Mouse (Mus musculus) heart, adult 11 months (tissue): ENCODE results near the gene Btg1.
A peak's percentile ranks its signal among the peaks of the same experiment; 100 is the strongest.

ENCODE experiments used
- DNase-seq: peaks from one replicate; pipeline ENCODE4 v3.0.0; 2022

The Btg1 gene

DNA sequence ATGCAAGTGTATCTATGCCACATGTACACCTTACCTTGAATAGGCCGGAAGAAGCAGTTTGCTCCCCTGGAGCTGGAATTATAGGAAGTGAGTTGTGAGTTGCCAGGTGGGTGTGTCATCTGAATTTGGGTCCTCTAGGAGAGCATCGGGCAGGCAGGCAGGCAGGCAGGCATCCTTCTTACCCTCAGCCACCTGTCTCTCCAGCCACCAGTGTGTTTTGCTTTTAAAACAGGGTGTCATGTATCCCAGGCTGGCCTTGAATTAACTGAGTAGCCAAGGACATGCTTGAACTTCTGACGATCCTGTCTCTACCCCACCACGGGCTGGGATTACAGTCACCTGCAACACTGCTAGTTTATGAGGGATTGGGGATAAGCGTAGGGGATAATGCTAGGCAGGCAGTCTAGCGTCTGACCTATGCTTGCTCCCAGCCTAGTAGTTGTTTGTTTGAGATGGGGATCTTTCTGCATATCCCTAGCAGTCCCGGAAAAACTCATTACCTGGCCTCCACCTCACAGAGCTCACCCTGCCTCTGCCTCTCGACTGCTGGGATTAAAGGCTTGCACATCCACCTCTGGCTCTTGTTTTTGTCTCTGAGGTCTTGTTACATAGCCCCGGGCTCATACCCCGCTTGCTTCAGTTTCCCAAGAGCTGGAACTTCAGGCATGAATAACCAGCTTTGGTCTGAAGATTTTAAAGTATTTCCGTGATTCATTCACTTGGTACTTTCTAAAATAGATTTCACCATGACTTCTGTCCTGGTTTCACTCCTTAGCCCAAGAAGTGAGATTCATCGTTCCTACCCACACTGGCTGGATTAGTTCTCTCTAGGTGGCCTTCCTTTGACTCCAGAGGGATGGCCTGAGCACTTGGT is 15.7 kb downstream of the Btg1 start:
- DNase-seq, result no peak

DNA sequence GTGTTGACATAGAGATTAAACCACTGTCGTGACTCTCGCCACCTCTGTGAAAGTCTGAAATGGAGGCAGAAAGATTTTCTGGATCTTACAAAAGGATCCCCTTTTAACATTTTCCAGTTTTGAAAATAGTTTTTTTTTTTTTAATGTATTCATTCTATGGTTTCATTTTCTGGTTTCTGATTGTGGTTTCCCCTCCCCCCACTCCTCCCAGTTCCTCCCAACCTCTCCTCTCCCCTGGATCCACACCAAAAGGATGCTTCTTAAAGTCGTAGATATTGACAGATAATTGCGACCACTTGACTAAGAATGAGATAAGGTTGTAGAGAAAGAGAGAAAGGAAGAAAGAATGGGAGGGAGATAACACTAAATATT is 16.3 kb downstream of the Btg1 start:
- no peak for DNase-seq

DNA sequence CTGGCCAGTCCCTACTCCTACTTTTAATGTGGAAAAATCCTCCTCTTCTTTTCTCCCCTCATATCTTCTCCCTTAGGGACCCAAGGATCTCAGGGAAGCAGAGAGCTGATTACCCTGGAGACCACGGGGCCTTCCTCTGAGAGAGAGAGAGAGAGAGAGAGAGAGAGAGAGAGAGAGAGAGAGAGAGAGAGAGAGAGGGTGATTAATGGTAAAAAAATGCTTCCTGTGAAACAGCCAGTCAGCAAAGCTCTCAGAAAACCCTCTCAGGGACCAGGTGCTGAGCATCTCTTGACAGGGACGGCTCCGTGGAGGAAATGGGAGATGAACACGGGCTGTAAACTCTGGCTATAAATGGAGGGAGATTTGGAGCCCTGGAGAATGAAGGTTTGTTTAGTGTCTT is 18.7 kb downstream of the Btg1 start:
- DNase-seq, result no peak

DNA sequence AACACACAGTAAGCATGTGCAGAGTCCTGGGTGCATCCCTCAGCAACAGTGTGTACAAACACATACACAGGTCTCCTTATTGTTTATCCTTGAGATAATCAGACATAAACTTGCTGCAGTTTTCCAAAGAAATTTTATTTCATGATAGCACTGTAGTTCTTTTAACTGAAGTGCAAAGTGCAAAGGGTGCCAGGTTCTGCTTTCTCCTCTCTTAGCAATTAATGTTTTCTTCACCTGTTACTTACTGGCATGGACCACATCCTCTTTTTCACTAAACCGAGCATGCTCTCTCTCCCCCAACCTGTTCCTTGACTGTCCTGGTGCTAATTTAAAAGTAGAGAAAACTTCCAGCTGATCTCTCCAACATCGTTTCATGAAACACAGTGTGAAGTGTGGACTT is 21.7 kb downstream of the Btg1 start:
- DNase-seq, result no peak

DNA sequence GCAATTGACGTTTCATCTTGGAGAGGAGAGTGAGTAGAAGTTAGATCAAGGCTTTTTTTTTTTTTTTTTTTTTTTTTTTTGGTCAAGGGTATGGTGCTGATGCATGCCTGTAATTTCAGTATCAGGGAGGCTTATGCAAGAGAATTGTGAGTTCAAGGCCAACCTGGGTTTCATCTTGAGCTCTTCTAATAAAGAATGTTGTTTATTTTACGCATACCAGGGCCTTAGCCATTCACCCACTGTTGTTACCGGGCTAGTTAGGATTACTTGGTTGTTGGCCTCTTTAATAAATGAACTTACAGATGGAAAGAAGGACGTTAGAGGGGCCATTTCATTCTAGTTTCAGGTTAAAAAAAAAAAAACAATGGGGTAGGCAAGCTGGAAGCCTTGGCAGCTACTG is 25.2 kb downstream of the Btg1 start:
- DNase-seq, result no peak

DNA sequence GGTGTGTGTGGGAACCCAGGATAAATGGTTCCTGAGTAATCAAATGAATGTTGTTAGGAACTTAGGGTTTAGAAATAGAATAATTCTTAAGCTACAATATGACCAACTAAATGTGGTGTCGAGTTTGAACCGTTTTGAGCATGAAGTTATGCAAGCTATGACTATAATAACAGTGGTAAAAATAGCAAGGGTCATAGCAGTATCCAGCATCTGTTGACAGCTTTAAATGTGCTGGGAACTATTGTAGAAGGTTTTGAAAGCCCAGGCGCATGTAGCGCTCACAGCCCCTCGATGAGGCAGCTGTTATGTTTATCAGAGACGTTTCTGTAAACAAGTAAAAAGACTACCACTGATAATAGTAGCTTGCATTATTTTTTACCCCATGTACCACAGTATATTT is 25.9 kb downstream of the Btg1 start:
- DNase-seq, result peak; percentile 87

DNA sequence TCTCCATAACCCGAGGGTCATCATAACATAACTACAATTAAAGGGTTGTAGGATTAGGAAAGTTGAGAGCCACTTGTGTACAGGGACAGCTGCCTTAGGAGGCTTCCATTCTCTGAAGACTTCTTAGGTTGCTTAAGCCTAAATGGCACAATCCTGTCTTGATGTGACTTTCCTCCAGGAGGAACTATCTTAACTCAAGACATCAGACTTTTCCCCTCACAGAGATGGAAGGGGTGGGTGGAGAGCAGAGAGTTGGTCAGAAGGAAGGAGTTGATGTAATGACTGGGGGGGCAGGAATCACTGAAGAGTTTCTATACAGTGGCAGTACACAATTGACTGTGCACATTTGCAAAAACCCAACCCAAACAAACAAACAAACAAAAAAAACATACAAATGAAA is 28.4 kb downstream of the Btg1 start:
- no peak for DNase-seq

DNA sequence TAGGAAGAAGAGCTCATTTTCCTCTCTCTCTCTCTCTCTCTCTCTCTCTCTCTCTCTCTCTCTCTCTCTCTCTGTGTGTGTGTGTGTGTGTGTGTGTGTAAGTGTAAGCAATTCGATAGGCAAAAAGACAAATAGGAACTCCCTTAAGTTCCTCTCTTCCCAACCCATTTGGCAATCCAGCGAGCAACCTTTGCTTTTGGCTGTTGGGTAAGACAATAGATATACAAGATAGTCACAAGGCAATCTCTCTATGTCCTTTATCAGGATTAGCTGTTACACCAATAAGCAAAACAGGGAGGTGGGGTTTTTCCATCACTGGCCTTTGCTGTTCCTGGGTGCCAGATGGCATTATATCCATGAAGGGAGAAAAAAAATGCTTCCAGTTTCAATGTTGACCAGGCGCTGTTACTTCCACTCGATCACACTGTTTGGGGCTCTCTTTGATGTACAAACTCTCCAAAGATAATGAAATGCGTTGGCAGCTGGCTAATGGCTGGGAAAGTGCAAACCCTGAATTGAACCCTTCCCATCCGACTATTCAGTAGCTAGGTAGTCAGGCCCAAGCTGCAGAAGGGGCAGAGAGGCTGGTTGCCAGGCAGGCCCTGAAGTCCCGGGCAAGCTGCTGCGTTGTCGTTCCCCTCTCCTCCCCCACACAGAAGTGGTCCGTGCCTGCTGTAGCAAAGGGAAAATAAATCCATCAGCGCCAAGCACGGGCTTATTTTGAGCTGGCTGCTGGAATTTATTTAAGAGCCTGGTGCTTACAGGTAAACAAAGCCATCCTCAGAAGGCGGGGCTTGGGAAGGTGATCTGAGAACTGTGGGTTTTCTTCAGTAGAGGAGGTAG is 29.4 kb downstream of the Btg1 start:
- peak; percentile 87 for DNase-seq

DNA sequence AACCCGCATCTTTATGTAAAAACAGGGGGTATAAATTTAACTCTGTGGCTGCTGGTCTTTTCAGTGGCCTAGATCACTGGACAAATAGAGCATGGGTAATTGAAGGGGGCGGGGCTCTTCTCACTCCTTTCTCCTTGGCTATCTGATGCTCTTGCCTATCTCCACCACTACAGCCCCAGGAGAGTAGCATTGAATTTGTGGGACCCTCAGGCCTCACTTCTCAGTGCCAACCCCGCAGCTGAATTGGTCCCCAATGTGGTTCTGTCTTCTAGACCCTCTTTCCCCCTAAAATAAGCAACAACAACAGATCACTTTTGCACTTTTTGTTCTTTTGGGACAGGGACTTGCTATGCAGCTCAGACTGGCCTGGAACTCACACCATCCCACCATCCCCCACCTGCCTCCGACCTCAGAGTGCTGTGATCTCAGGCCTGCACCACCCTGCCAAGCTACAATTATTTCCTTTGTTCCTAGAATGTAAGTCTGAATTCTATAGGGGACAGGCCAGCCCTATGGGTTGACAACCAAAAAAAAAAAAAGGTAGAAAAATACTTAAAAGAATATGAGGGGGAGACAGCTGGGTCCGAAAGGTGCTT is 30.2 kb downstream of the Btg1 start:
- peak; percentile 49 for DNase-seq

DNA sequence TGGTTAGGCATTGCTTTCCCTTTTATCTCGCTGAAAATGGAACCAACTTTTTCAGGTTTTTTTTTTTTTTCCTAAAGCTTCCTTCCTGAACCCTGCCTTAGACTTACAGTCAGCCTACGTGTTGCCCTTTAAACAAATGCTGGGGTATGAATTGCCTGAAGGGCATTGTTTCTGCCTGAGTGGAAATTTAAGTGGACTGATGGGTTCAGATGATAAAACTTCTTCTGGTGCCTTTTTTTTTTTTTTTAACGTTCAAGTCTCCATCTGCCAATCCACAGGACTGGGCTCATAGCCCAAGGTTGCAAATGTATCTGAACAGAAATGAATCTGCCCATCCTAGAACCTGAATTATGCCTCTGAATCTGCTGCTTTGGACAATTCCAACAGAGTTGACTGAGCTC is 31.4 kb downstream of the Btg1 start:
- DNase-seq, result peak; percentile 34

DNA sequence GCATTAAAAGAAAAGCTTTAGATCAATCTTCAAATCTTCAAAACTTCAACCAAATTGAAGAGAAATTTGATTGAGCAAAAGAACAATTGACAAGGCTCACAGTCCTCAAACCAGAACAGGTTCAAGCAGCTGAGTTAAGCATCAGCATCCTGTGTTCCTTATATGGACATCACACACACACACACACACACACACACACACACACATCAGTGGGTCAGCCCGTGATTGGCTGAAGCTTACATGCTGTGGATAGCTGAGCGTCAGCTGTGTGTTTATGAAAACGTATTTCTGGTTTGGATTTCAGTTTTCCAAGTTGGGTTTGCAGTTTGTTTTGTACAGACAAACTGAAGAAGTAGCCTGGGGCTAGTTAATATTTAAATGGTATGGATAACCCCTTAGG is 32.7 kb downstream of the Btg1 start:
- no peak for DNase-seq

DNA sequence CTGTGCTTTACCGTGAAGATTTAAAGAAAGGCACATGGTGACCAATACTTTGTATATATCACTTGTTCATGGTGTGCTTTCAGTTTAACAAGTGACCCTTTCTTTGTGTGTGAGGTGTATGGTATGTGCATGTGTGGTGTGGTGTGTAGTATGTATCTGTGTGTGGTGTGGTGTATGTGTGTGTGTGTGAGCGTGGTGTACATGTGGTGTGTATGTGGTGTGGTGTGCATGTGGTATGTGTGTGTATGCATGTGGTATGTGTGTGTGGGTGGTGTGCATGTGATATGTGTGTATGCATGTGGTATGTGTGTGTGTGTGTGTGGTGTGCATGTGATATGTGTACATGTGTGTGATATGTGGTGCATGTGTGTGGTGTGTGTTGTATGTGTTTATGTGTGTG is 35.6 kb downstream of the Btg1 start:
- no peak for DNase-seq

DNA sequence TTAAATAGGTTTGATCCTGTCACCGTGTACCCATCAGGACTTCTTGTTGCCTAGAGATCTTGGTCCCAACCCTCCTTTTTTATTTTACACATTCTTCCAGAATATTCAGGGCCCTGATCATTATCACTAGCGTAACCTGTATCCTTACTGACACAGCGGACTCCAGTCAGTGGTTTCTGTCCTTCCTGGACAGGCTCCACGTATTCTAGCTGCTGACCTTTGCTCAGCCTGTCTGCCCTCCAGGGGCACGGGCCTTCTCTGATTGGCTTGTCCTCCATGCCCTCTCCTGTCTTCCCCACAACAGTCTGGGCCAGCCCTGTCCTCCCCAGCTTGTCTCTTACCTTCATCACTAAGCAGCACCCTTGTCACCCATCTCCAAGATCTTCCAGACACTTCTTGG is 36.2 kb downstream of the Btg1 start:
- no peak for DNase-seq

DNA sequence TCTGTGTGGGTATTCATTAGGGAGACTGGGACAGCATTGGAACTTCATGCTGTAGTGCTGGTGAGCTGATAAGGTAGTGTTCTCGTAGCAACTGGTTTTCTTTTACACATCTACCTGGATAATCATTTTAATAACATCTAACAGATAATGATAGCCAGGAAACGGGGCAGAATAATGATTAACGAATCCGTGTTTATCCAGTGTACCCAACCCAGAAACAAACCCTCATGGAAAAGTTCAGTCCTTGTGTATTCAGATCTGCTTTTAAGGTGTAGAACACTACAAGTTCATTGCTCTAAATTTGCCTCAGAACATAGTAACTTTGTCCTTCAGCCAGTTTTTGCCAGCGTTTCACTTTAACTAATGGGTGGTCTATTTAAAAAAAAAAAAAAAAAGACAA is 37.3 kb downstream of the Btg1 start:
- no peak for DNase-seq

DNA sequence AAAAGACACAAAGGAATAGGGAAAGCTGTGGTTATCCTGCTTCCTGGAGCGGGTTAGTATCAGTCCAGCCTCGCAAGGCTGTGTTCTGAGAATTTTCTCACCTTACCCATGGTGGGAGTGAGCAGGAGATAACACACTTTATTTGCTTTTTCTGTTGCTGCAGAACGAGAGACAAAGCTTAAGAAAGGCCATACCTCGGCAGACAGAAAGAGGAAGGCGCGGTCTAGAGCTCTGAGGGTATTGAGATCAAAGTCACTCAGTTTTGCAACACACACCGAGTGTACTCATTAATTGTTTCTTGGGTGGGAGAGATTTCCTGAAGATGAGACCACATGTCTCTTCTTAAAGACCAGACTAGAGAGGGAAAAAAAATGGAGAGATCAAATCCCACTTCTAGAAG is 37.8 kb downstream of the Btg1 start:
- DNase-seq, result no peak

DNA sequence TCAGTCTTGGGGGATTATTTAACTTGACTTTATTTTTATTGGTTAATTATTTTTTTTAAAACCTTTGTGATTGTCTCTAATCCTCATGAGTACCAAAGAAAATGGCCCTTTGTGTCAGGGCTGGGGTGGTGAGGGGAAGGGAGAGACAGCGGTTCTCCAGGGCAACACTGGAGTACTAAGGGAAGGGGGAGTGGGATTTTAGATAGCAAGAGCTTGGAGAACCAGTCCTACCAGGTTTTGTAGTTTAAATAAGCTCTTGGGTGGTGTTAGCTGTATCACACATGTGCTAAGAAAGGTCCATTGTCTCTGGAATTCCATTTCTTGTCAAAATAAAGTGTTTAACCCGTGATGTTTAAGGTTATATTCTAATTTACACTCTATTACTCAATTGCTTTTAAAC is 38.3 kb downstream of the Btg1 start:
- DNase-seq, result no peak

DNA sequence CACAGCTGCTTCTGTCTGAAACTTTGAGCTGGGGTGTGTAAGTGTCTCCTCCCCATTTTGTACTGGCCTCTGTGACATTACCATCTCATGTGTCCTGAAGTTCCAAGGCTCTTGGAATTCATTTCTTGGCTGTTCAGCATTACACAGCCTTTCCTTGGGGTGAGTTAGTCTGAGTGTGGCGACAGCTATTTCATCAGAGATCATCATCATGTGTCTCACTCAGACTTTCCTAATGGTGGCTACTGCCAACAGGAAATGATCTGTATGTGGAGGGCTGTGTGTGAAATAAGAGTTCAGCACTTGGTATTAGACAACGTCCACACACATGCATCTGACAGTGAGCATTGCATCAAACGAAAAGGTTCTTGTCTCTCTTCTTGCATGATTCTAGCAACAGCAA is 39.4 kb downstream of the Btg1 start:
- no peak for DNase-seq

DNA sequence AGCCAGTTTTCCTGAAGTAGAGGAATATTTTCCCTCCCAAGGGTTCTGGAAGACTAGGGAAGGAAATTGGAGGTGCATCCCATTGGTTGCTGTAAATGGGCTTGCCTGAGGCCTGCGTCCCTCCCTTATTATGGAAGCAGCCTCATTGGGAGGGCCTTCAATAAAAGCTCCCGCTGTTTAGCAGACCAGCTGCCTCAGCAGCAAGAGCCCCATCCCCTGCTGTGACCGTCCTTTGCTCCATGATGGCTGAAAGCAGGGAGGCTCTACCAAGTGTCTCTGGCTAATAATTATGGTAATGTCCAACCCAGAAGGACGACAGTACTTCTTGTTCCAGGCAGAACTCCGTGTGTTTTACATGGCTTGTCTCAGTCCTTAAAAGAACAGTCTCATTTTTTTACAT is 42.1 kb downstream of the Btg1 start:
- no peak for DNase-seq

DNA sequence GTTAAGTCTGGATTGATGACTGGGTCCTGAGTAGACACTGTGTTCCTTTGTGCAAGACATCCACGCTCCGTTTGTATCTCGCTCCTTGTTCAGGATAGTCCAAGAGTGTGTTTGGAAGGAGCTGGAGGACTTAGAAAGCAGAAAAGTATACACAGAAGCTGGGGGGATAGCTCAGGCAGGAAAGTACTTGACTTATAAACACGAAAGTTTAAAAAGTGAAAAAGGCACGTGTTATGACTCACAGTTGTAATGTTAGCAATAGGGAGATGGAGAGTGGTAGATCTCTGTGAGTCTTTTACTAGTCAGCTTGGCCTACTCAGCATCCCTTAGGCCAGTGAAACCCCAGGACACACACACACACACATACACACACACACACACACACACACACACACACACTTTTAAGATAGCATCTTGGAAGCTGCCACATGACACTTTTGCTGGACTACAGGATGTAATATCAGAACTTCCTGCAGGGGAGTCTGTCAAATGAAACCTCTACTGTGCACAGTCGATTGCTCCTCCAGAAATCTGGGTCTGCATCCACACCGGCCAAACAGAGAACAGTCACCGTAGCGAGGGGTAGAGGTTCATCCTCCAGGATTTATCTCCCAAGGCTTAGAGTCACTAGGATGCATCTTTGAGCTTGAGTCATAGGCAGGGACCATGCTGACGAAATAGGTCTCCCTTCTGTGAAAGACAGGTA is 43.6 kb downstream of the Btg1 start:
- DNase-seq, result no peak

DNA sequence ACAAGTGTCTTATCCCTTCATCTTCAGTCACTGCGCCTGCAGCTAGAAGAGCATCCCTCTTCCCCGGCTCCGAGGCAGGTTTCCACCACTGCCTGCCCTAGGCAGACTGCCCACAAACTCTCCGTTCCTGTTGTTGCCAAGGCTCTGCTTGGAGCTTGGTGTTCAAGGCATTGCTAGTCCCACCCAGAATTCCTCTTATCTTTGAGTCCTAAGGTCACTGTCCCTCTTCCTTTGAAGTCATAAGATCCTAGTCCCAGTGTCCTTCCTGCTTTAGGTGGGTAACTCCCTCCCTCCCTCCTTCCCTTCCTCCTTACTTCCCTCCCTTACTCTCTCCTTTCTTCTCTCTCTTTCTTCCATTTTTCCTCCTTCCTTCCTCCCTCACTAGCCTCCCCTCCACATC is 46.2 kb downstream of the Btg1 start:
- no peak for DNase-seq

DNA sequence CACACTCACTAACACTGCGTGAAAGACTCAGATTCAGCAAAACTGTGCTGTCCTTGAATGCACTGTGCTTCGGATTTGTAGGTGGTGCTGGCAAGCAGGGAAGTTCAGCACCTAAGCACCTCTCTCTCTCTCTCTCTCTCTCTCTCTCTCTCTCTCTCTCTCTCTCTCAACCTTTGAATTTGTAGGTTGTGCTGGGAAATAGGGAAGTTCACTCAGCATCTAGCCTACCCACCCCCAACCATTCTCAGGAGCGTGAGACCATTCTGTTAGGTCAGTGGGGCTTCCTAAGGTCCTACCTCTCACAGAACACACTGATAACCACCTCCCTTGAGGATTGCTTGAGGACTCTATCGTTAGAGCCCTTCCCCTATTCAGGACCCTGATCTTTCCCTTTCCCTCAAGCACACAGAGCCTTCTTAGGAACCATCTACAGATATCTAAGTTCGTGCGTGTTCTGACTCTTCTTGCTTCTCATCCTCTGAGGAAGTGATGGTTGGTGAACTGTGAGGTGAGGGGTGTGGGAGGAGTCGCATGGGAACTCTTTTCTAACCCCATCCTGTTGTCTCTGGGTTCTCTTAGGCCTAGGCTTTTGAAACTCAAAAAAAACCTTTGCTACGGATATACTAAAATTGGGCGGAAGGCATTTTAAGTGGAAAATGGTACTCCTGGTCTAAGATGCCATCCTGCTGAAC is 47.1 kb downstream of the Btg1 start:
- DNase-seq, result no peak
